Mouse (Mus musculus): ENCODE measurements around the gene Mlx.

The Mlx gene

DNA sequence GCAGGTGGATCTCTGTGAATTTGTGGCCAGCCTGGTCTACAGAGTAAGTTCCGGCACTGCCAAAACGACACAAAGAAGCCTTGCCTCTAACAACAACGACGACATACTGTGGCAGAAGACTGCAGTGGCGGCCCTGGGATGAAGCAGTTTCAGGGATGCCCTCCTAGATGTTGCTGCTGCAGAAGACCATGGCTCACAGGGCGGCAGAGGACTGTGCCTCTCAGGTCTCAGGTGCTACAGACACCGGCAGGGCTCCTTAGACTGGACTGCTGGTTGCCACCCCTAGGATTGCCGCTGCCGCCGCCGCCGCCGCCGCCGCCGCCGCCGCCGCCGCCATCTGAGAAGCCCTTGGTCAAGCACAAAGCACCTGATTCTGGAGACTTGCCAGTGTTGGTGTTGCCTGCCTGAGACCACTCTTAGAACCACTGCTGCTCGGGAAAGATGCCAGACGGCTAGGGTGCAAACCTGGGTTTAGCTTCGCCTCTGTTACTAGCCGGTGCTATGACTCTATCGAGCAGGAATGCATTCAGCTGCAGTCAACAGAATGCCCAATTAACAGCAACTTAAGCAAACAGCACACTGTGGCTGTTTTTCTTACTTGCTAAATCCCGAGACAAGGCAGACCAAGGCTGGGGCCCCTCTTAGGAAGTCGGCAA lies 53.2 kb downstream of the Mlx start:
- peak; percentile 53 for DNase-seq

DNA sequence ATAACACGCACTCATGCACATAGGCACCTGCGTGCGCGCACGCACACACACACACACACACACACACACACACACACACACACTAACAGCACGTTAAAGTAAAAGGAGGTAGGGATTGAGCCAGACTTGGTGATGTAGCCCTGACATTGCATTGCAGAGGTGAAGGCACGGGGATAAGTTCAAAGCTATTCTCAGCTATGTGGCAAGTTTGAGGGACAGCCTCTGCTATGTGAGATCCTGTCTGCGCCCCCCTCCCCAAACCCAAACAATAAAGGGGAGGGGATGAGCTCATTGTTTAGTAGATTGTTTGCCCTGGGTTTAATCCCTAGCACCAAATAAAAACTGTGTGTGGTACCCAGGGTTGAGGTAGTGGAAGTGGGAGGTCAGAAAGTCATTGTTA lies 54.0 kb downstream of the Mlx start:
- no peak for DNase-seq
